Mouse (Mus musculus): ENCODE measurements at regions not wholly inside any gene's neighbourhood (a gene's known extent, or its start where the extent isn't known, plus 50 kb on each side); places are given as distances from the start of the nearest gene placed in this dataset.

DNA sequence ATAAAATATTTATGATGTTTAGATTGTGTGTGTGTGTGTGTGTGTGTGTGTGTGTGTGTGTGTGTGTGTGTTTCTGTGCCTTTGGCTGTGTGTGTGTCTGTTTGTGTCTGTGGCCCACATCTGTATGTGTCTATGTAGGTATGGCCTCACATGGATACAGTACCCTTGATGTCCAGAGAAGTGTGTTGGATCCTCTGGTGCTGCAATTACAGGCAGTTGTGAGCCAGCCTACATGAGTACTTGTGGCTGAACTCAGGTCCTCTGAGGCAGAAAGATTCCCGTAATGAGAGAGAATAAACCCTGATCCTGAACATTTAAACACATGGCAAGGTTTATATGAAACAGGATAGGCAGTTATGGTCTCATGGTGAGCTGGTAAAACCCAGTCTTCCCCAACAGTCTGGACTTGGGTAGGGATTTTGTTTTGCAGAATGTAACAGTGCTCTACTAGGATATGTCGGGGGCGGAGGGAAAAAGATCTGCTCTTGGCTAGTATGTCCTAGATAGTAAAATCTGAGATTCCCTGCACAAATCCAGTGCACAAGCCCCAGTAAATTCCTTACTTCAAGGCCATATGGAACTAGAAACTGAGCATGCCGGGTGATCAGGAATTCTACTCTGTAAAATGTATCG lies 275.6 kb downstream of the Kctd12 start:
- no peaks in the 10 kb centered on the region for H3K27me3 ChIP-seq (ENCODE audit: control insufficient read depth, insufficient read depth, low read length)
- WGBS = 94% methylated on average over 5 of the region's 5 CpGs
- TF ChIP-seq POLR2A (IDR thresholded peaks at IDR 0.05; ENCODE audit: low read depth, low read length) (no peak), CTCF (IDR thresholded peaks at IDR 0.05; ENCODE audit: extremely low read depth, insufficient read depth, insufficient read length, insufficient replicate concordance) (no peak)
- DNase-seq (ENCODE audit: low read depth in 1 of 2, low spot score in 2 of 2) = no peak
- H3K36me3 ChIP-seq (ENCODE audit: control insufficient read depth, insufficient read depth, low read length) = no peaks in the 10 kb centered on the region
- H3K4me3 ChIP-seq (ENCODE audit: extremely low read depth, insufficient read depth, insufficient read length) = no peak overlapping the region
- no peak overlapping the region for H3K27ac ChIP-seq (ENCODE audit: insufficient read depth, low read length)
- no peaks in the 10 kb centered on the region for H3K4me1 ChIP-seq (ENCODE audit: control insufficient read depth, insufficient read depth, insufficient read length)

- Histone ChIP-seq H3K4me3 (ENCODE audit: extremely low read depth, insufficient read depth, insufficient read length) (no peak overlapping the region), H3K27me3 (ENCODE audit: control insufficient read depth, insufficient read depth, low read length) (no peaks in the 10 kb centered on the region), H3K36me3 (ENCODE audit: control insufficient read depth, insufficient read depth, low read length) (no peaks in the 10 kb centered on the region), H3K4me1 (ENCODE audit: control insufficient read depth, insufficient read depth, insufficient read length) (no peaks in the 10 kb centered on the region), H3K27ac (ENCODE audit: insufficient read depth, low read length) (no peak overlapping the region)
- 41% methylated on average over 2 of the region's 2 CpGs for WGBS
- TF ChIP-seq CTCF (IDR thresholded peaks at IDR 0.05; ENCODE audit: extremely low read depth, insufficient read depth, insufficient read length, insufficient replicate concordance) (no peak), POLR2A (IDR thresholded peaks at IDR 0.05; ENCODE audit: low read depth, low read length) (no peak)
- no peak for DNase-seq (ENCODE audit: low read depth in 1 of 2, low spot score in 2 of 2)
Observed at GRCm38 (mm10) chr14:102701108-102701507, 281.3 kb downstream of the Kctd12 start.

DNA sequence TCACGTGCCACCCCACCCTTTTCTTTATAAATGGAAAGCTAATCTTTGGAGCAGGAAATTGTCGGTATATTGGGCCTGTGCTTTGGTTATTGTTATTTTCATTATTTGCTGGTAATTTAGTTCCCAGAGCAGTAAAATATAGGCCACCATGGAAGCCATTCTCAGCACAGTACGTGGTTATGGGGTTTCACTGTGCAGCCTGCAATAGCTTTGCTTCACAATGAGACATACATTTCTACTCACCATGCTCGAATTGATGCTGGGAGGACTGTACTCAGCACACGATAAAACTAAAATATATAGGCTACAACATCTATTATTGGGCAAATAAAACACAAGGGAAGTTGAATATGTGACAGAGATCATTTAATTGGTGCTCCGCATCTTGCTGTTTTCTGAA lies 282.0 kb downstream of the Kctd12 start:
- WGBS = 85% methylated on average over 6 of the region's 6 CpGs
- Histone ChIP-seq H3K4me3 (ENCODE audit: extremely low read depth, insufficient read depth, insufficient read length) (no peak overlapping the region), H3K27me3 (ENCODE audit: control insufficient read depth, insufficient read depth, low read length) (no peaks in the 10 kb centered on the region), H3K27ac (ENCODE audit: insufficient read depth, low read length) (no peak overlapping the region), H3K4me1 (ENCODE audit: control insufficient read depth, insufficient read depth, insufficient read length) (no peaks in the 10 kb centered on the region), H3K36me3 (ENCODE audit: control insufficient read depth, insufficient read depth, low read length) (no peaks in the 10 kb centered on the region)
- DNase-seq (ENCODE audit: low read depth in 1 of 2, low spot score in 2 of 2) = no peak
- TF ChIP-seq POLR2A (IDR thresholded peaks at IDR 0.05; ENCODE audit: low read depth, low read length) = no peak
- TF ChIP-seq CTCF (IDR thresholded peaks at IDR 0.05; ENCODE audit: extremely low read depth, insufficient read depth, insufficient read length, insufficient replicate concordance) = no peak

DNA sequence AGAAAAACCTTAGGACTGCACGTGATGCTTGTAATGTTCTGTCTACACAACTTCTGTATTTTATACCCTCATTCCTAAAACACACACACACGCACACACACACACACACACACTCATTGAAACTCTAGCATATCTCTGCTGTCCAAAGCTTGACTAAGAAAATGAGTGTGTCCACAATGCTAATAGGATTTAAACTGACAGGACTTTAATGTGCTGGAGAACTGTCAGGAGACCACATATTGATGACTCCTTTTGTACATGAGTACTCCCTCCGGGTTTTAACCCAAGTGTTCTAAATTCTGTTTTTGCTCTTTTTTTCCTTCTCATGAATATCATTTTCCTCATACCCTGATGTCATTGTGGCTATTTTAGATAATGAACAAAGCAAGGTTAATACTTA lies 283.4 kb downstream of the Kctd12 start:
- H3K27ac ChIP-seq (ENCODE audit: insufficient read depth, low read length) = no peak overlapping the region
- H3K4me3 ChIP-seq (ENCODE audit: extremely low read depth, insufficient read depth, insufficient read length) = no peak overlapping the region
- WGBS = 83% methylated on average over 3 of the region's 3 CpGs
- no peaks in the 10 kb centered on the region for H3K36me3 ChIP-seq (ENCODE audit: control insufficient read depth, insufficient read depth, low read length)
- TF ChIP-seq POLR2A (IDR thresholded peaks at IDR 0.05; ENCODE audit: low read depth, low read length) (no peak), CTCF (IDR thresholded peaks at IDR 0.05; ENCODE audit: extremely low read depth, insufficient read depth, insufficient read length, insufficient replicate concordance) (no peak)
- H3K27me3 ChIP-seq (ENCODE audit: control insufficient read depth, insufficient read depth, low read length) = no peaks in the 10 kb centered on the region
- no peaks in the 10 kb centered on the region for H3K4me1 ChIP-seq (ENCODE audit: control insufficient read depth, insufficient read depth, insufficient read length)
- DNase-seq (ENCODE audit: low read depth in 1 of 2, low spot score in 2 of 2) = no peak

- no peak overlapping the region for H3K27ac ChIP-seq (ENCODE audit: insufficient read depth, low read length)
- no peaks in the 10 kb centered on the region for H3K27me3 ChIP-seq (ENCODE audit: control insufficient read depth, insufficient read depth, low read length)
- no peak for TF ChIP-seq POLR2A (IDR thresholded peaks at IDR 0.05; ENCODE audit: low read depth, low read length)
- TF ChIP-seq CTCF (IDR thresholded peaks at IDR 0.05; ENCODE audit: extremely low read depth, insufficient read depth, insufficient read length, insufficient replicate concordance) = no peak
- no peak for DNase-seq (ENCODE audit: low read depth in 1 of 2, low spot score in 2 of 2)
- H3K4me3 ChIP-seq (ENCODE audit: extremely low read depth, insufficient read depth, insufficient read length) = no peak overlapping the region
- H3K4me1 ChIP-seq (ENCODE audit: control insufficient read depth, insufficient read depth, insufficient read length) = no peaks in the 10 kb centered on the region
- WGBS = 48% methylated on average over 1 of the region's 1 CpGs
- no peaks in the 10 kb centered on the region for H3K36me3 ChIP-seq (ENCODE audit: control insufficient read depth, insufficient read depth, low read length)
Observed at GRCm38 (mm10) chr14:102686791-102687190, 295.6 kb downstream of the Kctd12 start.

DNA sequence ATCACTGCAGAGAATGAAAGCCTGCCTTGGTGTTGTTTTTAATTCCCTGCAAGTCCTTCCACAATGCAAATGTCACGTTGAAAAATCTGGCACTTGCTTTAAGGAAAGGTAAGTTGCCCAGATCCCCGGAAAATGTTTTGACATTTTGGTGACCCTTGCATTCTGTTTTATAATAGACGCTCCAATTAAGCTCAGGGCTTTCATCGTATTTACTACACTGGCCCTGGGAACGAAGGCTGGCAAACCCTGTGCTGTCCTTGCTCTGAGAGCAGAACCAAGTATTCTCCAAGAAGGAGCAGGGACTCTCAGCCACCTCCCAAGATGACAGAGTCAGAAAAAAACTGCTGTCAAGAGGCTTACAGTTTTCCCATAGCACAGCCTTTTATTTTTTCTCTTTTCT lies 305.9 kb downstream of the Kctd12 start:
- H3K36me3 ChIP-seq (ENCODE audit: control insufficient read depth, insufficient read depth, low read length) = no peaks in the 10 kb centered on the region
- H3K4me1 ChIP-seq (ENCODE audit: control insufficient read depth, insufficient read depth, insufficient read length) = no peaks in the 10 kb centered on the region
- WGBS = 85% methylated on average over 5 of the region's 5 CpGs
- no peak overlapping the region for H3K27ac ChIP-seq (ENCODE audit: insufficient read depth, low read length)
- no peak for TF ChIP-seq POLR2A (IDR thresholded peaks at IDR 0.05; ENCODE audit: low read depth, low read length)
- TF ChIP-seq CTCF (IDR thresholded peaks at IDR 0.05; ENCODE audit: extremely low read depth, insufficient read depth, insufficient read length, insufficient replicate concordance) = no peak
- H3K27me3 ChIP-seq (ENCODE audit: control insufficient read depth, insufficient read depth, low read length) = no peaks in the 10 kb centered on the region
- DNase-seq (ENCODE audit: low read depth in 1 of 2, low spot score in 2 of 2) = no peak
- H3K4me3 ChIP-seq (ENCODE audit: extremely low read depth, insufficient read depth, insufficient read length) = no peak overlapping the region

- Histone ChIP-seq H3K27ac (ENCODE audit: insufficient read depth, low read length) (no peak overlapping the region), H3K4me1 (ENCODE audit: control insufficient read depth, insufficient read depth, insufficient read length) (no peaks in the 10 kb centered on the region), H3K4me3 (ENCODE audit: extremely low read depth, insufficient read depth, insufficient read length) (no peak overlapping the region), H3K27me3 (ENCODE audit: control insufficient read depth, insufficient read depth, low read length) (no peaks in the 10 kb centered on the region), H3K36me3 (ENCODE audit: control insufficient read depth, insufficient read depth, low read length) (no peaks in the 10 kb centered on the region)
- TF ChIP-seq CTCF (IDR thresholded peaks at IDR 0.05; ENCODE audit: extremely low read depth, insufficient read depth, insufficient read length, insufficient replicate concordance) = no peak
- TF ChIP-seq POLR2A (IDR thresholded peaks at IDR 0.05; ENCODE audit: low read depth, low read length) = no peak
- 87% methylated on average over 5 of the region's 5 CpGs for WGBS
- no peak for DNase-seq (ENCODE audit: low read depth in 1 of 2, low spot score in 2 of 2)
Observed at GRCm38 (mm10) chr14:102674635-102675034, 307.8 kb downstream of the Kctd12 start.
